Mouse (Mus musculus): ENCODE data around the gene Klra8. TPM values are rescaled to one million over a fixed set of nuclear protein-coding genes. Genes with fewer than 3 reads are reported as not detected.
"Not testable (repeated sequence)": the region's sequence is repeated elsewhere in the genome, so short reads cannot be mapped to it uniquely, and the experiment has no call there.

Gene Klra8
- polyA plus RNA-seq (2015; fragmentation: Nextera tagmentation; extraction: Ambion mirVana), result not detected in 2 replicates

GRCm38 (mm10) chr6:130129798-130130197 is at the start of gene Klra8:
Gene Klra8, minus strand, starts transcription at chr6:130129898.
- WGBS, result 63% methylated on average over 4 of the region's 4 CpGs
- not testable (repeated sequence) for H3K27me3 ChIP-seq; H3K9ac ChIP-seq; H3K4me1 ChIP-seq; H3K36me3 ChIP-seq; ATAC-seq (ENCODE audit: insufficient number of reproducible peaks, low FRiP score, low TSS enrichment, low read depth); H3K27ac ChIP-seq; H3K4me2 ChIP-seq; H3K4me3 ChIP-seq; H3K9me3 ChIP-seq

- Histone ChIP-seq H3K27me3 (no peaks in the 10 kb centered on the region), H3K9ac (no peak overlapping the region), H3K4me1 (no peaks in the 10 kb centered on the region), H3K36me3 (no peaks in the 10 kb centered on the region), H3K4me2 (no peak overlapping the region), H3K9me3 (no peaks in the 10 kb centered on the region), H3K4me3 (no peak overlapping the region), H3K27ac (no peak overlapping the region)
- ATAC-seq (ENCODE audit: insufficient number of reproducible peaks, low FRiP score, low TSS enrichment, low read depth), result no peak
- 92% methylated on average over 1 of the region's 1 CpGs for WGBS
Observed at GRCm38 (mm10) chr6:130110485-130110884, 19.2 kb downstream of the Klra8 start.

- ATAC-seq (ENCODE audit: insufficient number of reproducible peaks, low FRiP score, low TSS enrichment, low read depth); H3K36me3 ChIP-seq; H3K4me2 ChIP-seq; H3K27ac ChIP-seq; H3K4me1 ChIP-seq; H3K4me3 ChIP-seq; H3K27me3 ChIP-seq; H3K9me3 ChIP-seq; H3K9ac ChIP-seq: not testable (repeated sequence)
- 87% methylated on average over 3 of the region's 3 CpGs for WGBS
Observed at GRCm38 (mm10) chr6:130102743-130103142, 27.0 kb downstream of the Klra8 start.

- H3K36me3 ChIP-seq, result no peaks in the 10 kb centered on the region
- 72% methylated on average over 5 of the region's 5 CpGs for WGBS
Observed at GRCm38 (mm10) chr6:130092336-130092948, 37.3 kb downstream of the Klra8 start.

GRCm38 (mm10) chr6:130067171-130067570 is 62.5 kb downstream of the Klra8 start, which contains the start of gene Klra4:
Gene Klra4, minus strand, starts transcription at chr6:130067271.
- H3K36me3 ChIP-seq; H3K9me3 ChIP-seq; H3K4me1 ChIP-seq; H3K27me3 ChIP-seq; H3K27ac ChIP-seq; H3K4me2 ChIP-seq; ATAC-seq (ENCODE audit: insufficient number of reproducible peaks, low FRiP score, low TSS enrichment, low read depth); H3K9ac ChIP-seq; H3K4me3 ChIP-seq: not testable (repeated sequence)
- WGBS, result 59% methylated on average over 1 of the region's 1 CpGs

More at GRCm38 (mm10) chr6:130092336-130092948, 37.3 kb downstream of the Klra8 start:
- H3K9me3 ChIP-seq, result no peaks in the 10 kb centered on the region
- no peak overlapping the region for H3K4me3 ChIP-seq
- no peak overlapping the region for H3K9ac ChIP-seq
- no peaks in the 10 kb centered on the region for H3K27me3 ChIP-seq
- no peak overlapping the region for H3K4me2 ChIP-seq
- H3K4me1 ChIP-seq, result no peaks in the 10 kb centered on the region
- no peak overlapping the region for H3K27ac ChIP-seq
- ATAC-seq (ENCODE audit: insufficient number of reproducible peaks, low FRiP score, low TSS enrichment, low read depth), result no peak

Other genes with a start within 250 kb of the Klra8 start
- not detected in 2 replicates for gene Klra5, start 212.2 kb downstream of the Klra8 start, polyA plus RNA-seq (2015; fragmentation: Nextera tagmentation; extraction: Ambion mirVana)
- gene Klra6, start 102.9 kb downstream of the Klra8 start, polyA plus RNA-seq (2015; fragmentation: Nextera tagmentation; extraction: Ambion mirVana), result not detected in 2 replicates
- gene Klra4, start 62.6 kb downstream of the Klra8 start, polyA plus RNA-seq (2015; fragmentation: Nextera tagmentation; extraction: Ambion mirVana), result not detected in 2 replicates
- not detected in 2 replicates for gene Klra9, start 63.2 kb upstream of the Klra8 start, polyA plus RNA-seq (2015; fragmentation: Nextera tagmentation; extraction: Ambion mirVana)
- gene Klra7, start 103.4 kb upstream of the Klra8 start, polyA plus RNA-seq (2015; fragmentation: Nextera tagmentation; extraction: Ambion mirVana), result not detected in 2 replicates
- not detected in 2 replicates for gene Klra10, start 152.0 kb upstream of the Klra8 start, polyA plus RNA-seq (2015; fragmentation: Nextera tagmentation; extraction: Ambion mirVana)
- gene Klra3, start 207.7 kb upstream of the Klra8 start, polyA plus RNA-seq (2015; fragmentation: Nextera tagmentation; extraction: Ambion mirVana), result not detected in 2 replicates

Measured in limb, embryonic 15.5 days (tissue).